Mouse (Mus musculus) heart, embryonic 12.5 days (tissue): Measurements from ENCODE around the gene 0610037L13Rik. TPM values are rescaled to one million over a fixed set of nuclear protein-coding genes. Genes with fewer than 3 reads are reported as not detected.

Experiments used
- ATAC-seq: fragments of 200-750 bp; cut with Nextera tagmentation; 2 replicates; pipeline ENCODE4 v1.8.0; 2017; ENCODE audit warnings: moderate TSS enrichment, moderate library complexity; ENCODE audit not compliant: insufficient number of reproducible peaks, low FRiP score
- H3K27ac ChIP-seq: fragments of 300-500 bp; sonication (generic); 2 replicates; pipeline ENCODE4 v1.5.1; 2016; ENCODE audit warnings: mild to moderate bottlenecking, moderate library complexity; ENCODE audit not compliant: poor library complexity, severe bottlenecking
- H3K27me3 ChIP-seq: fragments of 300-500 bp; sonication (generic); replicated peaks from 2 replicates; pipeline ENCODE4 v1.6.1; 2016; ENCODE audit warnings: mild to moderate bottlenecking, moderate library complexity
- H3K36me3 ChIP-seq: fragments of 300-500 bp; sonication (generic); 2 replicates; pipeline ENCODE4 v1.6.1; 2016; ENCODE audit warnings: mild to moderate bottlenecking, moderate library complexity
- H3K4me1 ChIP-seq: fragments of 300-500 bp; sonication (generic); replicated peaks from 2 replicates; pipeline ENCODE4 v1.6.1; 2016; ENCODE audit warnings: mild to moderate bottlenecking
- H3K4me2 ChIP-seq: fragments of 300-500 bp; sonication (generic); 2 replicates; pipeline ENCODE4 v1.6.1; 2016; ENCODE audit warnings: mild to moderate bottlenecking, moderate library complexity
- H3K4me3 ChIP-seq: fragments of 300-500 bp; sonication (generic); 2 replicates; pipeline ENCODE4 v1.5.1; 2016; ENCODE audit warnings: mild to moderate bottlenecking
- H3K9ac ChIP-seq: fragments of 300-500 bp; sonication (generic); 2 replicates; pipeline ENCODE4 v1.6.1; 2016; ENCODE audit warnings: mild to moderate bottlenecking, moderate library complexity
- H3K9me3 ChIP-seq: fragments of 300-500 bp; sonication (generic); replicated peaks from 2 replicates; pipeline ENCODE4 v1.6.1; 2016; ENCODE audit warnings: mild to moderate bottlenecking, moderate library complexity
- WGBS: fragments of 180-500 bp; shearing (Covaris S2); methylation state at CpG from one replicate; pipeline ENCODE4 v1.1.7; 2016; 5-methylcytosine and 5-hydroxymethylcytosine counted together
- polyA plus RNA-seq: library from polyadenylated mRNA; unstranded; fragments of >200 nt; fragmentation: Nextera tagmentation; extraction: Ambion mirVana; gene quantifications from 2 replicates; pipeline ENCODE4 v1.2.1, GENCODE M21; 2016

The 0610037L13Rik gene
- 104 and 105 TPM in 2 replicates for polyA plus RNA-seq

DNA sequence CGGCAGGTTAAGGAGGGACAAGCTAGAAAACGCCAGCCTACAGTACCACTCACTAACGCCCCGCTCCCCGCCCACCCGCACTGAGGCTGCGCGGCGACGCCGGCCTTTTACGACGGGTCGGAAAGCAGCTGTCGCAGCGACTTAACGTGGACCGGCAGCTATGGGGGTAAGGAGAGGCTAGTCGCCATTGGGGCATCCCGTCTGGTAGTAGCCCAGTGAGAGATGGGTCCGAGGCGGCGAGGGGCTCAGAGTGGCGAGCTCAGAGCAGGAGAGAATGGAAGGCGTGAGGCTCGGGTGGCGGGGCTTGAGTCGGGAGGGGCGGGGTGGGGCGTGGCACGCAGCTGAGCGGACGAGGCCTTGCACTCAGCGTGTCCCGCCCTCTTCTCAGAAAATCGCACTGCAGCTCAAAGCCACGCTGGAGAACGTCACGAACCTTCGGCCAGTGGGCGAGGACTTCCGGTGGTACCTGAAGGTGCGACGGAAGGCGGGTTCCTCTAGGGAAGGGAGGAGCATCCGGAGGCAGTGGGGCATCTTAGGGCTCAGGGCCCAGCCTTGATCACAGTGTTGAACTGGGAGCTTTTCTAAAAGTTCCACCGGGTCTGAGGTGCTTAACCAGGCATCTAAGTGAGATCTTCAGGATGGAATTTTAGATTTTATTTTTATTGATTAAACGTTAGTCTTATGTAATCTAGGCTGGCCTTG is at the start of gene 0610037L13Rik:
Gene 0610037L13Rik (plus strand): TSS at position 83 of the 702 bp plus-strand sequence.
- ATAC-seq = peak; percentile 94
- Histone ChIP-seq H3K27me3 (no peaks in the 10 kb centered on the region), H3K4me2 (peak within 1 kb of the TSS; percentile 84), H3K27ac (peak within 1 kb of the TSS; percentile 87), H3K9me3 (no peaks in the 10 kb centered on the region), H3K36me3 (peaks cover 53% of the 10 kb centered on the region), H3K4me1 (peaks cover 14% of the 10 kb centered on the region; the same call in 1 of the 2 replicates), H3K9ac (peak within 1 kb of the TSS; percentile 76), H3K4me3 (peak within 1 kb of the TSS; percentile 60)
- under 1% methylated on average over 45 of the region's 48 CpGs for WGBS

- WGBS = 78% methylated on average over 8 of the region's 8 CpGs
- peaks cover 10% of the 10 kb centered on the region; the same call in 1 of the 2 replicates for H3K4me1 ChIP-seq
Observed at GRCm38 (mm10) chr4:107843687-107844086, 45.9 kb upstream of the 0610037L13Rik start.

DNA sequence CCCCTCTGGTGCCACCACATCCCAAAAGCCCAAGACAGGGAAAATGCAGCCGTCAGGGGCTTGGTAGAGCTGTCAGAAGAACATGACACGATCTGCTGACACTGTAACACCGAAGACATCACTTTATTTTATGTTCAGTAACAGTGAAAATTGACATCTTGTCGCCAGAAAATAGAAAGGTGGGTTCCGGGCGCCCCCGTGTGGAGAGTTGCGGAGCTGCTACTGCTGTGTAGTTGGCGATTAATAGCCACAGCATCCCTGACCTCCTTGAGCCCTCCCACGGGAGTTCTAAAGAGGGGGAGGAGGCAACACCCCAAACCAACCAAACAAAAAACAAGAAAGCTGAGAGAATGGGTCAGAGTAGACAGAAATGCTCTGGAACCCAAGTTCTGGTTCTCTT is 44.6 kb upstream of the 0610037L13Rik start:
- H3K4me3 ChIP-seq = no peak overlapping the region
- ATAC-seq = no peak
- no peaks in the 10 kb centered on the region for H3K9me3 ChIP-seq
- H3K27ac ChIP-seq = no peak overlapping the region
- WGBS = 3% methylated on average over 10 of the region's 10 CpGs
- H3K27me3 ChIP-seq = peaks cover 66% of the 10 kb centered on the region
- H3K36me3 ChIP-seq = no peaks in the 10 kb centered on the region
- no peak overlapping the region for H3K9ac ChIP-seq
- peaks cover 10% of the 10 kb centered on the region; the same call in 1 of the 2 replicates for H3K4me1 ChIP-seq
- no peak overlapping the region for H3K4me2 ChIP-seq

More at GRCm38 (mm10) chr4:107843687-107844086, 45.9 kb upstream of the 0610037L13Rik start:
- Histone ChIP-seq H3K4me3 (no peak overlapping the region), H3K4me2 (no peak overlapping the region), H3K27me3 (peaks cover 53% of the 10 kb centered on the region), H3K36me3 (no peaks in the 10 kb centered on the region), H3K9me3 (no peaks in the 10 kb centered on the region), H3K27ac (no peak overlapping the region), H3K9ac (no peak overlapping the region)
- ATAC-seq = no peak

GRCm38 (mm10) chr4:107846795-107847194 is 42.8 kb upstream of the 0610037L13Rik start:
- Histone ChIP-seq H3K4me3 (peak overlapping the region; percentile 47; the same call in 1 of the 2 replicates), H3K9ac (no peak overlapping the region), H3K4me2 (peak overlapping the region; percentile 81), H3K27ac (no peak overlapping the region), H3K27me3 (peaks cover 68% of the 10 kb centered on the region), H3K36me3 (no peaks in the 10 kb centered on the region), H3K9me3 (no peaks in the 10 kb centered on the region), H3K4me1 (peaks cover 10% of the 10 kb centered on the region; the same call in 1 of the 2 replicates)
- ATAC-seq = no peak
- 56% methylated on average over 7 of the region's 7 CpGs for WGBS

- Histone ChIP-seq H3K36me3 (no peaks in the 10 kb centered on the region), H3K4me1 (peaks cover 10% of the 10 kb centered on the region; the same call in 1 of the 2 replicates), H3K4me2 (no peak overlapping the region), H3K9ac (0 out of 2 replicates have a peak overlapping the region, but pooled peaks have one; percentile 28), H3K4me3 (no peak overlapping the region), H3K9me3 (no peaks in the 10 kb centered on the region), H3K27me3 (peaks cover 61% of the 10 kb centered on the region), H3K27ac (no peak overlapping the region)
- ATAC-seq = no peak
- whole genome bisulfite sequencing = 68% methylated on average over 5 of the region's 5 CpGs
Observed at GRCm38 (mm10) chr4:107848546-107848945, 41.1 kb upstream of the 0610037L13Rik start.

DNA sequence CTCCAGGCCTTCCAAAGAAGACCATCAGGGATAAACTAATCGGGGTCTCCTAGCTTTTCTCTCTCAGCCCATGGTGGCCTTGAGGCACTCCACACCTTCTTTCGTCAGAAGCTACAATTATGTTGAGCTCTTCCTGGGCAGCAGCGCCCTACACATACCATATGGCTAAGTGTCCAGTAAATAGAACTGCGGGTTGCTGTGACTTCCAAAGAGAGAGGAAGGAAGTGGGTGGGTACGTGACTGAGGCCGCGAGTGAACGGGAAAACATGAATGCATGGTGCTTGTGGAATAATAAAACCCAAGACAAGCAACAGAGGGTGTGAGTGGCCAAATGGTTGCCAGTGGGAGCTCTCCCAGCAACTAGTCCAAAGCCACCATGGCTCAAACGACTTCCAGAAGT is 40.0 kb upstream of the 0610037L13Rik start:
- H3K4me2 ChIP-seq = no peak overlapping the region
- H3K27me3 ChIP-seq = peaks cover 61% of the 10 kb centered on the region
- 61% methylated on average over 9 of the region's 9 CpGs for WGBS
- no peak overlapping the region for H3K4me3 ChIP-seq
- H3K36me3 ChIP-seq = no peaks in the 10 kb centered on the region
- H3K9ac ChIP-seq = no peak overlapping the region
- ATAC-seq = no peak
- H3K27ac ChIP-seq = no peak overlapping the region
- H3K4me1 ChIP-seq = peaks cover 10% of the 10 kb centered on the region; the same call in 1 of the 2 replicates
- no peaks in the 10 kb centered on the region for H3K9me3 ChIP-seq

DNA sequence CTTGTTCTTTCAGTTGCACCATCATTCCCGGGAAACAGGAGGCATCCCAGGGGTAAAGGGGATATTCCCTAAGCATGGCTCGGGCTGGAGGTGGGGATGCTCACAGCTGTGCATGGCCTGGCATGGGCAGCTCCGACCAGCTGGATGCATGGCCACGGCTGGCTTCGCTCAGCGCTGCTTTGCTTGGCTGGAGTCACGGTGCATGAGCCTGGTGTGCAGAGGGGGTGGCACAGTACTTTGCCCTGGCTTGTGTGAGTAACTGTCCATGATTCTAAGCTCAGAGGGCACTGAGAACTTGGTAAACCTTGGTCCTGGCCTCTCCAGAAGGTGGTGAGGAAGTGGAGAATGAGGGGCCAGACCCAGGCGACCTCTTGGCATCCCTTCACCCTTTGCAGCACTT is 39.5 kb upstream of the 0610037L13Rik start:
- WGBS = 81% methylated on average over 8 of the region's 8 CpGs
- peaks cover 10% of the 10 kb centered on the region; the same call in 1 of the 2 replicates for H3K4me1 ChIP-seq
- no peaks in the 10 kb centered on the region for H3K9me3 ChIP-seq
- H3K9ac ChIP-seq = no peak overlapping the region
- no peaks in the 10 kb centered on the region for H3K36me3 ChIP-seq
- no peak overlapping the region for H3K27ac ChIP-seq
- no peak for ATAC-seq
- H3K27me3 ChIP-seq = peaks cover 62% of the 10 kb centered on the region
- no peak overlapping the region for H3K4me2 ChIP-seq
- no peak overlapping the region for H3K4me3 ChIP-seq

DNA sequence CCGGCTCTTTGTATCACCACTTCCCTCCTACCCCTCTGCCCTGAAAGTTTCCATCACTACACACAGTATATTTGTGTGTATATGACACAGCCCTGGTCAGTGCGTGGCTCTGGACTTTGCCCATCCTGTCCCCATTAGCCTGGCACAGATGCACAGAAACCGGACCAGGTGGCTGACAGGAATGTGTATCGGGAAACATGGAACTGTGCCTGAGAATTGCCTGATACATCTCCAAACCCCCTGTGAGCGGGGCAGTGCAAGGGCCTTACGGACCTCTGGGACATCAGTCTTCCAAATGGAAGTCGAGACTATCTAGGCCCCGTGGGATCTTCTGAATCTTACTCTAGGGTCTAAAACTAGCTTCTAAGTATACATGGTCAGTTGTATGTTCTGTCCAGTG is 36.3 kb upstream of the 0610037L13Rik start:
- Histone ChIP-seq H3K9me3 (no peaks in the 10 kb centered on the region), H3K27me3 (peaks cover 32% of the 10 kb centered on the region), H3K9ac (no peak overlapping the region), H3K36me3 (no peaks in the 10 kb centered on the region), H3K27ac (no peak overlapping the region), H3K4me1 (no peaks in the 10 kb centered on the region), H3K4me2 (no peak overlapping the region), H3K4me3 (no peak overlapping the region)
- WGBS = 92% methylated on average over 8 of the region's 8 CpGs
- no peak for ATAC-seq

DNA sequence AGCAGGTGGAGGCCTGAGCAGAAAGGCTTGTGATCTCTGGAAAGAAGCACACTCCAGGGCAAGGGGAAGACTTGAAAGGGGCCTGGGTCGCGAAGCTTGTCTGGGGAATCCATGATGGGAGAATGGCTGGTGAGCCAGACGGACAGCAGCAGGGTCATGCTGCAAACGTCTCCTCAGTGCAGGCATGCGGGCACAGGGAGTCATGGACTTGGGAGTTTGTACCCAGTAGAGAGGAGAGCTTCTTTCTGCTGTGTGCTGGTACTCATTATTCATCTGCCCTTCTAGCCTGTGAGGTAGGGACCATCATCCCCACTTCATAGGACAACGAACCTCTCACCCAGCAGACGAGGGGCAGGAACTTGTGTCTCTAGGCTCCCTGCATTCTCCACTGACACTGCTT is 35.8 kb upstream of the 0610037L13Rik start:
- Histone ChIP-seq H3K9me3 (no peaks in the 10 kb centered on the region), H3K9ac (no peak overlapping the region), H3K4me2 (no peak overlapping the region)

GRCm38 (mm10) chr4:107856958-107857686 is 32.5 kb upstream of the 0610037L13Rik start:
- Histone ChIP-seq H3K9me3 (no peaks in the 10 kb centered on the region), H3K36me3 (no peaks in the 10 kb centered on the region), H3K27ac (no peak overlapping the region), H3K4me3 (no peak overlapping the region), H3K4me2 (no peak overlapping the region), H3K27me3 (0 out of 2 replicates have a peak, but pooled peaks cover 8% of the 10 kb centered on the region), H3K9ac (no peak overlapping the region), H3K4me1 (no peaks in the 10 kb centered on the region)
- ATAC-seq = no peak
- WGBS = 77% methylated on average over 11 of the region's 11 CpGs

More for the DNA sequence above, 35.8 kb upstream of the 0610037L13Rik start:
- Histone ChIP-seq H3K36me3 (no peaks in the 10 kb centered on the region), H3K27me3 (peaks cover 27% of the 10 kb centered on the region), H3K27ac (no peak overlapping the region), H3K4me1 (no peaks in the 10 kb centered on the region), H3K4me3 (no peak overlapping the region)
- WGBS = 75% methylated on average over 7 of the region's 7 CpGs
- ATAC-seq = no peak

- H3K9ac ChIP-seq = no peak overlapping the region
- H3K27ac ChIP-seq = no peak overlapping the region
- no peaks in the 10 kb centered on the region for H3K36me3 ChIP-seq
- WGBS = 79% methylated on average over 7 of the region's 7 CpGs
- H3K4me3 ChIP-seq = no peak overlapping the region
- H3K9me3 ChIP-seq = no peaks in the 10 kb centered on the region
- H3K4me1 ChIP-seq = no peaks in the 10 kb centered on the region
- 0 out of 2 replicates have a peak, but pooled peaks cover 3% of the 10 kb centered on the region for H3K27me3 ChIP-seq
- no peak overlapping the region for H3K4me2 ChIP-seq
- ATAC-seq = no peak
Observed at GRCm38 (mm10) chr4:107858995-107859394, 30.6 kb upstream of the 0610037L13Rik start.
